Mouse (Mus musculus): ENCODE measurements around the gene 6430628N08Rik. TPM values are rescaled to one million over a fixed set of nuclear protein-coding genes. Genes with fewer than 3 reads are reported as not detected.

Gene 6430628N08Rik
- total RNA-seq (2014; rRNA removed) (0.33 and 0.66 TPM in 2 replicates), polyA plus RNA-seq (2015; fragmentation: Nextera tagmentation; extraction: Ambion mirVana) (0.94 and 1.2 TPM in 2 replicates)

DNA sequence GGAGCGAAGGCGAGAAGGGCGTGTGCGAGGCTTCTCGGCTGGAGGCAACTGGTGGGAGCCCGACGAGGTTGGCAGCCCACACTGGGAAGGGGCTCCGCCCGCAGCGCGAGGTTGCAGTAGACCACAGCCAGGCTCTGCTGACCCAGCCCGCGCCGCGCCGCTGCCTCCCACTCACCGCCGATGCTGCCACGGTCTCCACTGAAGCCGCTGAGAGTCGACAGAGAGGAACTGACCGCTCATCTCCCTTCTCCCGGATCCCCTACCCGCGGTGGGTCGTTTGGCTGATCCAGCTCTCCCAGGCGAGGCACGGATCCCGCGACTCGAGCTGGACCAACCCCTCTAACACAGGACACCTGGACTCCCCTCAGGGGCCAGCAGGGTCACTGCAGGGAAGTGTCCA lies at the start of gene 6430628N08Rik:
6430628N08Rik (plus strand) TSS at position 113 of the 400 bp plus-strand sequence.
- Histone ChIP-seq H3K9ac (replicated peaks; ENCODE audit: low read length, poor library complexity, severe bottlenecking) (0 out of 2 replicates have a peak within 1 kb of the TSS, but pooled peaks have one; percentile 14), H3K4me3 (ENCODE audit: low read depth, low read length) (peak within 1 kb of the TSS; percentile 32), H3K4me1 (ENCODE audit: insufficient read depth, low read length) (peaks cover 5% of the 10 kb centered on the region; the same call in 1 of the 2 replicates), H3K9me3 (ENCODE audit: low read length) (no peaks in the 10 kb centered on the region), H3K4me2 (ENCODE audit: low read depth, low read length, poor library complexity, severe bottlenecking) (peak within 1 kb of the TSS; percentile 70), H3K36me3 (ENCODE audit: insufficient read depth, low read length) (no peaks in the 10 kb centered on the region), H3K27me3 (ENCODE audit: insufficient read depth, low read length) (peaks cover 20% of the 10 kb centered on the region), H3K27ac (ENCODE audit: low read depth, low read length) (no peak within 1 kb of the TSS)
- no peak for DNase-seq (ENCODE audit: low spot score)
- under 1% methylated on average over 29 of the region's 31 CpGs for WGBS
- no peak for TF ChIP-seq CTCF (IDR thresholded peaks at IDR 0.05)
- ATAC-seq (ENCODE audit: low FRiP score), result no peak

DNA sequence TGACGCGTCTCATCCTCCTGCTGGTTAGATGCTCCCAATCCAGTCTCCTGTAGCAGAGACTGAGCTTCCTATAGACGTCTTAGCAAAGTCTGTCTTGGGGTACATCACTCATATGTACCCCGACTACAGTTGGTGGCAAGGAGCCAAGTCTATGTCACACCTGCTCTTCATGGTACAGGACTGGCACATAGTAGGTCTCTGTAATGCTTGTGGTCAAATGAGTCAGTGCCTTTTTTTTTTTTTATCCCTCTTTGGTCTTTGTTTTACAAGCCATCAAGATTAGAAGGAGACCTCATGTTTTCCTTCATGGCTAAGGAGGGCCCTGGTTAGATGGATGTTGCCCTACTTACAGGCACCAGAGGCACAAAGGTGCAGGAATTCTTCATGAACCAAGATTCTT lies 49.6 kb upstream of the 6430628N08Rik start:
- WGBS, result 93% methylated on average over 4 of the region's 4 CpGs
- H3K4me1 ChIP-seq (ENCODE audit: insufficient read depth, low read length), result no peaks in the 10 kb centered on the region
- DNase-seq (ENCODE audit: low spot score) (no peak), ATAC-seq (ENCODE audit: low FRiP score) (no peak)
- no peak overlapping the region for H3K4me3 ChIP-seq (ENCODE audit: low read depth, low read length)
- H3K27ac ChIP-seq (ENCODE audit: low read depth, low read length), result no peak overlapping the region
- H3K9ac ChIP-seq (replicated peaks; ENCODE audit: low read length, poor library complexity, severe bottlenecking), result no peak overlapping the region
- H3K27me3 ChIP-seq (ENCODE audit: insufficient read depth, low read length), result no peaks in the 10 kb centered on the region
- TF ChIP-seq CTCF (IDR thresholded peaks at IDR 0.05), result no peak
- no peaks in the 10 kb centered on the region; the same call in 1 of the 2 replicates for H3K36me3 ChIP-seq (ENCODE audit: insufficient read depth, low read length)
- no peak overlapping the region for H3K4me2 ChIP-seq (ENCODE audit: low read depth, low read length, poor library complexity, severe bottlenecking)
- H3K9me3 ChIP-seq (ENCODE audit: low read length), result no peaks in the 10 kb centered on the region

DNA sequence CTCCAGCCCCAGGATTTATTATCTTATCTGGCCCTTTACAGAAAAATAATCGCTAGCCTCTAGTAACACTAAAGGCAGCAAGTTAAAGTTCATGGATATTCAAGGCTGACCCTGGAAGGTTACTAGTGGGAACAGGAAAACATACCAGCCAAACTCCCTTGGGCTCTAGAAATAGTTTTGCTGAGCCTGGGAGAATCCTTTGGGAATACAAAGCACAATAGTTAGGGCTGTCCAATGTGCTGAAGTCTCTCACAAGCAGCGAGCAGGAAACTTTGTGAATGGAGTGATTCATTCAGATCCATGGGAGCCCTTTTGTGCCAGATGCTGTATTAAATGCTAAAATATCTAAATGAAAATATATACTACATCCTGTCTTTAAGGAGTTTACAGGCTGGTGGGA lies 43.8 kb upstream of the 6430628N08Rik start:
- ATAC-seq (ENCODE audit: low FRiP score) (no peak), DNase-seq (ENCODE audit: low spot score) (no peak)
- no peaks in the 10 kb centered on the region for H3K27me3 ChIP-seq (ENCODE audit: insufficient read depth, low read length)
- peaks cover 5% of the 10 kb centered on the region; the same call in 1 of the 2 replicates for H3K36me3 ChIP-seq (ENCODE audit: insufficient read depth, low read length)
- no peak overlapping the region for H3K27ac ChIP-seq (ENCODE audit: low read depth, low read length)
- H3K4me1 ChIP-seq (ENCODE audit: insufficient read depth, low read length), result no peaks in the 10 kb centered on the region
- H3K4me3 ChIP-seq (ENCODE audit: low read depth, low read length), result no peak overlapping the region
- H3K9ac ChIP-seq (replicated peaks; ENCODE audit: low read length, poor library complexity, severe bottlenecking), result no peak overlapping the region
- H3K4me2 ChIP-seq (ENCODE audit: low read depth, low read length, poor library complexity, severe bottlenecking), result no peak overlapping the region
- H3K9me3 ChIP-seq (ENCODE audit: low read length), result no peaks in the 10 kb centered on the region
- TF ChIP-seq CTCF (IDR thresholded peaks at IDR 0.05), result no peak
- WGBS, result 60% methylated on average over 2 of the region's 2 CpGs

DNA sequence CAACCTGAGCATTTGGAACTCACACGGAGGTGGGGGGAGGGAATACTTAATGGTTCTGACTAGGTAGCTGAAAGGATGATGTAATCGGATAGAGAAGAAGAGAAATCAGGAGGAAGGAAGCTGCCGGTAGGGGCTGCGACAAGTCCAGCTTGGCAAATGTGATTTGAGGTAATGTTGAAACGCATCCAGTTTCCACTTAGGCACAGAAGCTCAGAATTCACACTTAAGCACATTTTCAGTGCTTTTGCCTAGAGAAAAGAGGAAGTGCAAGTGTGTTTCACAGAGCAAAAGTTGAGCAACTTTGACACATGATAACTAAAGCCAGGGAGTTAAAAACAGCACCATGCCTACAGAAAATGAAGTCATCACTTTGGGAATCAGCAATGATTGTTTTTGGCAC lies 43.1 kb upstream of the 6430628N08Rik start:
- no peak for DNase-seq (ENCODE audit: low spot score)

DNA sequence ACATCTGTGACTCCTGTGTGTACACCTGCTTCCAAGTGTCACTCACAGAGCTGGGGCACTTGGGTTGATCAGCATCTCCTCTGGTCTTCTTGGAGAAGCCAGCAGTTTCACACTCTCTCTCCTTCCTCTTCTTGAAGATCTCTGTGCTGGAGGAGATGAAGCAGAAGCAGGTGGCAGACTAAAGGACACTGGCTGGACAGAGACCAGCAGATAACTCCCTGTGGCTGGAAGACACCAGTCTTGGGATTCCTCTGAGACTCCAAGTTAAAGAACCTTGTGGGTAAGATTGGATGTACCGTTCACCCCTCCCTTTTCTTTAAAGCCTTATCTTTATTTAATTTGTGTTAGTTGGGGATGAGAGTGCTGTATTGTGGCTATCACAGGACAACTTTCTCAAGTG lies 42.4 kb upstream of the 6430628N08Rik start:
- 100% methylated on average over 1 of the region's 1 CpGs for WGBS
- Histone ChIP-seq H3K27ac (ENCODE audit: low read depth, low read length) (no peak overlapping the region), H3K9me3 (ENCODE audit: low read length) (no peaks in the 10 kb centered on the region), H3K4me3 (ENCODE audit: low read depth, low read length) (no peak overlapping the region), H3K9ac (replicated peaks; ENCODE audit: low read length, poor library complexity, severe bottlenecking) (no peak overlapping the region), H3K36me3 (ENCODE audit: insufficient read depth, low read length) (peaks cover 5% of the 10 kb centered on the region; the same call in 1 of the 2 replicates), H3K4me1 (ENCODE audit: insufficient read depth, low read length) (no peaks in the 10 kb centered on the region), H3K27me3 (ENCODE audit: insufficient read depth, low read length) (no peaks in the 10 kb centered on the region), H3K4me2 (ENCODE audit: low read depth, low read length, poor library complexity, severe bottlenecking) (no peak overlapping the region)
- ATAC-seq (ENCODE audit: low FRiP score), result no peak
- no peak for DNase-seq (ENCODE audit: low spot score)
- no peak for TF ChIP-seq CTCF (IDR thresholded peaks at IDR 0.05)

More for the DNA sequence above, 43.1 kb upstream of the 6430628N08Rik start:
- no peak overlapping the region for H3K4me3 ChIP-seq (ENCODE audit: low read depth, low read length)
- no peak overlapping the region for H3K4me2 ChIP-seq (ENCODE audit: low read depth, low read length, poor library complexity, severe bottlenecking)
- H3K4me1 ChIP-seq (ENCODE audit: insufficient read depth, low read length), result no peaks in the 10 kb centered on the region
- H3K27ac ChIP-seq (ENCODE audit: low read depth, low read length), result no peak overlapping the region
- 43% methylated on average over 5 of the region's 5 CpGs for WGBS
- no peak overlapping the region for H3K9ac ChIP-seq (replicated peaks; ENCODE audit: low read length, poor library complexity, severe bottlenecking)
- TF ChIP-seq CTCF (IDR thresholded peaks at IDR 0.05), result no peak; the same call in 1 of the 2 replicates
- ATAC-seq (ENCODE audit: low FRiP score), result no peak
- H3K9me3 ChIP-seq (ENCODE audit: low read length), result no peaks in the 10 kb centered on the region
- H3K27me3 ChIP-seq (ENCODE audit: insufficient read depth, low read length), result no peaks in the 10 kb centered on the region
- H3K36me3 ChIP-seq (ENCODE audit: insufficient read depth, low read length), result peaks cover 5% of the 10 kb centered on the region; the same call in 1 of the 2 replicates

DNA sequence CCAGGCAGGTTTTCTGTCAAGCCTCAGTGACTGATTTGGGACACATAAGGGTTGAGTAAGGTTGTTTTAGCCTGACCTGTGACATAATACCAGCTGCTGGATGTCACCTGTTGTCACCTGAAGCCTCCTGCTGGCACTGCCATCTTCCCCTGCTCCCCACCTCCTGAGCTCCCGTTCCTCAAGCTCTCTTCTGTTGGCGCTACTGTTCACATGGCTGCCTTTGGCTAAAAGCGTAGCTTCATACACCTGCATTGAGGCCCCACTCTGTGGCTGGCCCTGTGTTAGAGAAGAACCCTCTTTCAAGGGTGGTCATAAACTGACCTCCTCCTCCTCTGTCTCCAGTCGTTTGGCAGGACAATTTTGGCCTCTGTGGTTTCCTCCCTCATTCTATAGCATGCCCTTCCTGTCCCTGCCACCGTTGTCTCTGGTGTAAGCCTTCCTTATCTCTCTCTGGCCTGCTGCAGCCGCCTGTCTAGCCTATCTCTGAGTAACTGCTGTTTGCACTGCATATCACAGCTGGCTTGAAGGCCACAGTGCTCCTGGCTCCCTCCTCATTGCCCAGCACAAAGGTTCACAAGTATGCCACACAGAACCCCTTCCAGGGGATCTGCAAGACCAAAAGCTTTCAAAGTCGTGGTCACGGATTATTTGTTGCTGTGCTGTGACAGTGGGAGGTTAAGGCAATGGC lies 41.3 kb upstream of the 6430628N08Rik start:
- ATAC-seq (ENCODE audit: low FRiP score) (no peak), DNase-seq (ENCODE audit: low spot score) (no peak)
- Histone ChIP-seq H3K27ac (ENCODE audit: low read depth, low read length) (no peak overlapping the region), H3K36me3 (ENCODE audit: insufficient read depth, low read length) (peaks cover 5% of the 10 kb centered on the region; the same call in 1 of the 2 replicates), H3K9ac (replicated peaks; ENCODE audit: low read length, poor library complexity, severe bottlenecking) (no peak overlapping the region), H3K4me3 (ENCODE audit: low read depth, low read length) (no peak overlapping the region), H3K9me3 (ENCODE audit: low read length) (no peaks in the 10 kb centered on the region), H3K4me2 (ENCODE audit: low read depth, low read length, poor library complexity, severe bottlenecking) (no peak overlapping the region), H3K27me3 (ENCODE audit: insufficient read depth, low read length) (no peaks in the 10 kb centered on the region), H3K4me1 (ENCODE audit: insufficient read depth, low read length) (no peaks in the 10 kb centered on the region)
- 68% methylated on average over 8 of the region's 8 CpGs for WGBS
- no peak for TF ChIP-seq CTCF (IDR thresholded peaks at IDR 0.05)
